Mouse (Mus musculus) retina, postnatal 1 day (tissue): ENCODE results near the gene Neurl1b.

Experiments
- DNase-seq: peaks from one replicate; pipeline ENCODE4 v3.0.0-alpha.2; 2012

Neurl1b gene

GRCm38 (mm10) chr17:26397339-26397738 lies 17.3 kb upstream of the Neurl1b start:
- DNase-seq = no peak

GRCm38 (mm10) chr17:26405340-26406100 lies 9.1 kb upstream of the Neurl1b start:
- no peak for DNase-seq

- no peak for DNase-seq
These were observed 1.7 kb upstream of the Neurl1b start for GRCm38 (mm10) chr17:26412967-26413366.

GRCm38 (mm10) chr17:26414184-26414522 lies 476 bp upstream of the Neurl1b start:
- DNase-seq = no peak

- peak; percentile 48 for DNase-seq
These were observed 781 bp downstream of the Neurl1b start for GRCm38 (mm10) chr17:26415355-26415865.

- no peak for DNase-seq
These were observed 1.5 kb downstream of the Neurl1b start for GRCm38 (mm10) chr17:26416141-26416540.

- no peak for DNase-seq
These were observed 3.3 kb downstream of the Neurl1b start for GRCm38 (mm10) chr17:26417770-26418421.

GRCm38 (mm10) chr17:26420491-26421247 lies 6.0 kb downstream of the Neurl1b start:
- no peak for DNase-seq

GRCm38 (mm10) chr17:26421561-26421960 lies 6.9 kb downstream of the Neurl1b start:
- DNase-seq = peak; percentile 61

GRCm38 (mm10) chr17:26422390-26422789 lies 7.8 kb downstream of the Neurl1b start:
- no peak for DNase-seq

GRCm38 (mm10) chr17:26423967-26424641 lies 9.5 kb downstream of the Neurl1b start:
- peak; percentile 30 for DNase-seq

GRCm38 (mm10) chr17:26424973-26425735 lies 10.5 kb downstream of the Neurl1b start:
- DNase-seq = no peak

GRCm38 (mm10) chr17:26433295-26433694 lies 18.7 kb downstream of the Neurl1b start:
- no peak for DNase-seq

- no peak for DNase-seq
These were observed 22.6 kb downstream of the Neurl1b start for GRCm38 (mm10) chr17:26437089-26437815.

GRCm38 (mm10) chr17:26439001-26439400 lies 24.4 kb downstream of the Neurl1b start:
- DNase-seq = peak; percentile 41

GRCm38 (mm10) chr17:26441024-26441423 lies 26.4 kb downstream of the Neurl1b start:
- no peak for DNase-seq

GRCm38 (mm10) chr17:26442197-26442596 lies 27.6 kb downstream of the Neurl1b start:
- DNase-seq = no peak

- DNase-seq = no peak
These were observed 29.2 kb downstream of the Neurl1b start for GRCm38 (mm10) chr17:26443865-26444264.

GRCm38 (mm10) chr17:26449472-26449871 lies 34.8 kb downstream of the Neurl1b start:
- DNase-seq = no peak

- peak; percentile 52 for DNase-seq
These were observed 37.1 kb downstream of the Neurl1b start for GRCm38 (mm10) chr17:26451651-26452295.
